Mouse (Mus musculus): Measurements from ENCODE around the gene Cyb561d2.

DNA sequence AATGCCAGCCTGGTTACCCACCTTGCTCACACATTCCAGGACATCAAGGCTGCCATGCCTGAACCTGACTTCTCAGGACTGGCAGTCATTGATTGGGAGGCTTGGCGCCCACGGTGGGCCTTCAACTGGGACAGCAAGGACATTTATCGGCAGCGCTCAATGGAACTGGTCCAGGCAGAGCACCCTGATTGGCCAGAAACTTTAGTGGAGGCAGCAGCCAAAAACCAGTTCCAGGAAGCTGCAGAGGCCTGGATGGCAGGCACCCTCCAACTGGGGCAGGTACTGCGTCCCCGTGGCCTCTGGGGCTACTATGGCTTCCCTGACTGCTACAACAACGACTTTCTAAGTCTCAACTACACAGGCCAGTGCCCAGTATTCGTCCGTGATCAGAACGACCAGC lies 35.9 kb upstream of the Cyb561d2 start:
- TF ChIP-seq POLR2AphosphoS5 (IDR thresholded peaks at IDR 0.05; ENCODE audit: insufficient replicate concordance, low read depth, low read length) (no peak), CTCF (IDR thresholded peaks at IDR 0.05; ENCODE audit: low read depth, low read length) (no peak), GATA2 (IDR thresholded peaks at IDR 0.05; ENCODE audit: borderline replicate concordance, low read depth, low read length) (no peak), GATA1 (IDR thresholded peaks at IDR 0.05; ENCODE audit: borderline replicate concordance, low read length) (no peak)

All from G1E (cell line).